Mouse (Mus musculus): Measurements from ENCODE around the gene Adamts18. TPM values are rescaled to one million over a fixed set of nuclear protein-coding genes. Genes with fewer than 3 reads are reported as not detected.
"Not testable (repeated sequence)": the region's sequence is repeated elsewhere in the genome, so short reads cannot be mapped to it uniquely, and the experiment has no call there.

Gene Adamts18
- polyA plus RNA-seq, 1 experiment from 2014 or later: 1.7 TPM

DNA sequence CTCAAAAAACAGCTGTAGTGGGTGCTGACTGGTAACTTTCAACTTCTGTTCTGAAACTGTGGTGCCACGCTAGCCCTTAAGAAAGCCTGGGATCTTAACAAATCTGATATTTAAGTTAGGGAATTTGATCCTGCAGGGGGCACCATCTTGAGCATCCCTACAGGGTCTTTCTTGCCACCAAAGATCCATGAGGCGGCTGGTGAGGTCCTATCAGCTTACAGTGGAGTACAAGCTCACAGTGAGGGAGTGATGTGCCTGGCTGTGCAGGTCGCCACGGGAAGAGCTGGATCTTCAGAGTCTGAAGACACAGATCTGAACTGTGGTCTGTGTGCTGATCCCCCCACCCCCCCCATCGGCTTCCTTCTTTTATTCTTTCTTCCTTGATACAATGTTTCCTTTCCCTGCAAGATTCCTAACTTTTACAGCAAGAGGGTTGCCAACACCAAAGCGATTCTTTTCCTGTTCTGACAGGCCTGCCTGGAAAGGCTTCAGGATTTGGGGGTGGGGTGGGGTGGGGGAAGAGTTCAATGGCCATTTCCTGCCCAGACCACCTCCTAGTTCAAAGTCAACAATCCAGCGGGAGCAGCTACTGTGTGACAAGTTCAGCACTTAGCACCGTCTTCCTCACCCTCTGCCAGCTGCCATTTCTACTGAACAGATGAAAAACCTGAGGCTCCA lies 11.5 kb downstream of the Adamts18 start:
- Histone ChIP-seq H3K9me3 (no peaks in the 10 kb centered on the region), H3K4me2 (no peak overlapping the region), H3K27me3 (no peaks in the 10 kb centered on the region), H3K27ac (no peak overlapping the region), H3K4me1 (replicated peaks) (0 out of 2 replicates have a peak, but pooled peaks cover 2% of the 10 kb centered on the region), H3K4me3 (no peak overlapping the region), H3K36me3 (no peaks in the 10 kb centered on the region), H3K9ac (no peak overlapping the region)
- no peak for ATAC-seq (ENCODE audit: low FRiP score)
- WGBS: 73% methylated on average over 8 of the region's 8 CpGs

DNA sequence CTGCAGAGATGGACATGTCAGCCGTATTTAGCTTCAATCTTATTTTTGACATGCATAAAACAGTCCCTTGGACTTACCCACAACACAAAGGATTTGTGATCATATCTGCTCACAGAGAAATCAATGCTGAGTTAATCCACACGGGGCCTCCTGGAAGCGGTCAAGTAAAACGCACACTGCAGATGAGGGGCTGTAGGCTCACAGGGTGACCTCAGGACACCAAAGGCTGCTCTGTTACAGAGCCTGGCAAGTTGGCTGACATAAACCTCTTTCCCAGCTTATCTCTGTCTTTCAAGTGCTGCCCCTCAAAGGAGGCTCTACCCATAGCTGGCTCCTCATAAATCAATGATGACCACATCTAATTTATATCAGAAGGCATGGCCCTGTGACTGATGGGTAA lies 14.9 kb downstream of the Adamts18 start:
- Histone ChIP-seq H3K4me2 (no peak overlapping the region), H3K4me1 (replicated peaks) (0 out of 2 replicates have a peak, but pooled peaks cover 2% of the 10 kb centered on the region), H3K9me3 (no peaks in the 10 kb centered on the region), H3K27me3 (no peaks in the 10 kb centered on the region), H3K4me3 (no peak overlapping the region), H3K36me3 (no peaks in the 10 kb centered on the region), H3K27ac (no peak overlapping the region), H3K9ac (no peak overlapping the region)
- WGBS: 74% methylated on average over 4 of the region's 4 CpGs
- no peak for ATAC-seq (ENCODE audit: low FRiP score)

DNA sequence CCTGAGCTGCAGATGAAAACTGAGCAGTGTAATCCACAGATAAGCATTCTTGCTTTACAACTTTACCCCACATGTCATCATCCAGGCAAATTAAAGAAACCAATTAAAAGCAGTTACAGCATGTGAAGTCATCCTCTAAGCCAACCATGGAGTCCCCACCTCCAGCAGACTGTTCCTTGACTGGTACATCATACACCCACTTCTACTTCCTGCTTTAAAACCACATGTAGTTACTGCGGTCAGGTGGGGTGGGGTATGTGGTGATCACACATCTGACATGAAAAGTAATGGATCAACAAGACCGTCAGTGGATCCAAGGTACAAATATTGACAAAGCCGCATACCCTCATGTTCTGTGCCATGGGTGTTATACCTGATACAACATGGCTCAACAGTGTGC lies 21.3 kb downstream of the Adamts18 start:
- 97% methylated on average over 3 of the region's 3 CpGs for WGBS
- Histone ChIP-seq H3K27ac (no peak overlapping the region), H3K27me3 (no peaks in the 10 kb centered on the region), H3K4me1 (replicated peaks) (no peaks in the 10 kb centered on the region), H3K9ac (no peak overlapping the region), H3K4me2 (no peak overlapping the region), H3K4me3 (no peak overlapping the region), H3K9me3 (no peaks in the 10 kb centered on the region), H3K36me3 (no peaks in the 10 kb centered on the region)
- no peak for ATAC-seq (ENCODE audit: low FRiP score)

DNA sequence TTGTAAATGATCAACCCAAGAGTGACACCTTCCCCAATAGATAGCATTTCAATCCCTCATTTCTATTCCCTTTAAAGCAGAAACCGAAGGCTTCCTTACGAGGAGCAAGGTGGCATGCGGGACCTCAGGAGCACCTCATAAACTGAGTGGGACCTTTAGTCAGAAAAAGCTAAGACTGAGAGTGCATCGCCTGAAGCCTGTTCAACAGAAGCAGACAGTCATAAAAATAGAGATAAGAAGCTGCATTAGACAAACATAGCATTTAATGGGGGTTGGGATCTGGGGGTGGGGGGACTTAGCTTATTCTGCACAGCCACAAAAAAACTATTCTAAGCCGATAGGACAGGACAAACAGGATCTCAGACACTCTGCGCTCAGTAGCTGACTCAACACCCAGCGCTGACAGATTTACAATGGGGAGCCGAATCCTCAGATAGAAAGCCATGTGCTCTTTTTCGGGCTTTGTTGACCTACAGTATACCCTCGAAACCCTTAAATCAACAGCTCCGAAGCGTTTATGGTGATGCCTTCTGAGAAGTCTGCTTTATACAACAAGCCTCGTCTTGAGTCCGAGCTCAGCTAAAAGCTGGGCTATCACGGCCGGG lies 27.5 kb downstream of the Adamts18 start:
- H3K27ac ChIP-seq: no peak overlapping the region
- no peaks in the 10 kb centered on the region for H3K4me1 ChIP-seq (replicated peaks)
- no peaks in the 10 kb centered on the region for H3K36me3 ChIP-seq
- no peak overlapping the region for H3K4me2 ChIP-seq
- no peaks in the 10 kb centered on the region for H3K9me3 ChIP-seq
- H3K9ac ChIP-seq: no peak overlapping the region
- 77% methylated on average over 16 of the region's 16 CpGs for WGBS
- ATAC-seq (ENCODE audit: low FRiP score): no peak
- no peaks in the 10 kb centered on the region for H3K27me3 ChIP-seq
- H3K4me3 ChIP-seq: no peak overlapping the region

DNA sequence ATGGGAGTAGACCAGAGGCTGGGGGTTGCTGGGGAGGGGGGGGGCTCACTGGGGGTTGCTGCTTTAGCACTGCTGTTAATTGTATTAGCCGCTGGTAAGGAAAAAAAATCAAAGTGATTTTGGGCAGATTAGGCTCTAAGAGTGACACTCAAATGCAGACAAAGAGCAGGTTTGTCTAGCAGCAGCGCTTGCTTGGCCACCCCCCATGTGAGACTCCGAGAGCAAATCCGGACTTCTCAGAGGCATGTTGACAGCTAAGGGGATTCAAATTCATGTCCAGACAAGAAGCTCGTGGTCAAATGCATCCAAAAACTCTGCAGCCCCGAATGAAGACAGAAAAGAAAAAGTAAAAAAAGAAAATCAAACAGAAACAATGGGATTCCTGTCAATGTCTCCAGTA lies 34.6 kb downstream of the Adamts18 start:
- H3K27ac ChIP-seq: no peak overlapping the region
- no peak overlapping the region for H3K9ac ChIP-seq
- H3K36me3 ChIP-seq: no peaks in the 10 kb centered on the region
- H3K27me3 ChIP-seq: no peaks in the 10 kb centered on the region
- H3K4me3 ChIP-seq: no peak overlapping the region
- 71% methylated on average over 6 of the region's 6 CpGs for WGBS
- no peak overlapping the region for H3K4me2 ChIP-seq
- no peaks in the 10 kb centered on the region for H3K9me3 ChIP-seq
- no peak for ATAC-seq (ENCODE audit: low FRiP score)
- H3K4me1 ChIP-seq (replicated peaks): peaks cover 4% of the 10 kb centered on the region; the same call in 1 of the 2 replicates

DNA sequence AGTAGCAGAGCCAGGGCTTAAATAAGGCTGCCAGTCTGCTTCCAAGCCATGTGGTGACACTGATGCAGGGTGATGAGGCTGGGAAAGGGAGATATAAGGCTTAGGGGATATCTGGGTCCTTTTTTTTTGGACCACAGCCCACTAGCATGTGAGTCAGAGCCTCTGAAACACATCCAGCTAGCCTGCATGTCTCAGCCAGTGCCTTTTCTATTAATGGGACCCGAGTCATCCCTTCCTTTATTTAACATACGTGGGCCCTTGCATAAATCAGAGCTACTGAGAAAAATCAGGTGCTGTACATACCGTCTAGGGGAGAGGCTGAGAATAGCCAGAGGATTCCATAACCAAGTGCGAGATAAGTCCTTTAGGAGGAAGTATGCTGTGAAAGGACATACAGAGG lies 37.0 kb downstream of the Adamts18 start:
- Histone ChIP-seq H3K36me3 (no peaks in the 10 kb centered on the region), H3K27me3 (no peaks in the 10 kb centered on the region), H3K4me3 (no peak overlapping the region), H3K4me1 (replicated peaks) (peaks cover 4% of the 10 kb centered on the region; the same call in 1 of the 2 replicates), H3K27ac (no peak overlapping the region), H3K4me2 (no peak overlapping the region), H3K9ac (no peak overlapping the region), H3K9me3 (no peaks in the 10 kb centered on the region)
- WGBS: 86% methylated on average over 4 of the region's 4 CpGs
- no peak for ATAC-seq (ENCODE audit: low FRiP score)

DNA sequence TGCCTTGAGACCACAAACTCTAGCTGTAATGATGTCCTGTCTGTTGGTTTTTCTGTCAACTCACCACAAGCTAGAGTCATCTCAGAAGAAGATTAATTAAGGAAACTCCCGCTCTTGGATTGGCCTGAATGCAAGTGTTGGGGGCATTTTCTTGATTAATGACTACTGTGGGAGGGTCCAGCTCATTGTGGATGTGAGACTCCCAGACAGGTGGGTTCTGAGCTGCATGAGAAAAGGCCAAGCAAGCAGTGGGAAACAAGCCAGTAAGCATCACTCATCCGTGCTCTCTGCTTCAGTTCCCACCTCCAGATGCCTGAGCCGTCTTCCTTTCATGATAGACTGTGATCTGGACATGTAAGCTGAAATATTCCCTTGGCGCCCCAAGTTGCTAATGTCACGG lies 38.6 kb downstream of the Adamts18 start:
- no peak for ATAC-seq (ENCODE audit: low FRiP score)
- H3K9ac ChIP-seq: no peak overlapping the region
- H3K4me2 ChIP-seq: no peak overlapping the region
- H3K36me3 ChIP-seq: no peaks in the 10 kb centered on the region
- H3K27me3 ChIP-seq: no peaks in the 10 kb centered on the region
- peaks cover 4% of the 10 kb centered on the region; the same call in 1 of the 2 replicates for H3K4me1 ChIP-seq (replicated peaks)
- H3K4me3 ChIP-seq: no peak overlapping the region
- no peak overlapping the region for H3K27ac ChIP-seq
- H3K9me3 ChIP-seq: no peaks in the 10 kb centered on the region
- WGBS: 68% methylated on average over 5 of the region's 5 CpGs

DNA sequence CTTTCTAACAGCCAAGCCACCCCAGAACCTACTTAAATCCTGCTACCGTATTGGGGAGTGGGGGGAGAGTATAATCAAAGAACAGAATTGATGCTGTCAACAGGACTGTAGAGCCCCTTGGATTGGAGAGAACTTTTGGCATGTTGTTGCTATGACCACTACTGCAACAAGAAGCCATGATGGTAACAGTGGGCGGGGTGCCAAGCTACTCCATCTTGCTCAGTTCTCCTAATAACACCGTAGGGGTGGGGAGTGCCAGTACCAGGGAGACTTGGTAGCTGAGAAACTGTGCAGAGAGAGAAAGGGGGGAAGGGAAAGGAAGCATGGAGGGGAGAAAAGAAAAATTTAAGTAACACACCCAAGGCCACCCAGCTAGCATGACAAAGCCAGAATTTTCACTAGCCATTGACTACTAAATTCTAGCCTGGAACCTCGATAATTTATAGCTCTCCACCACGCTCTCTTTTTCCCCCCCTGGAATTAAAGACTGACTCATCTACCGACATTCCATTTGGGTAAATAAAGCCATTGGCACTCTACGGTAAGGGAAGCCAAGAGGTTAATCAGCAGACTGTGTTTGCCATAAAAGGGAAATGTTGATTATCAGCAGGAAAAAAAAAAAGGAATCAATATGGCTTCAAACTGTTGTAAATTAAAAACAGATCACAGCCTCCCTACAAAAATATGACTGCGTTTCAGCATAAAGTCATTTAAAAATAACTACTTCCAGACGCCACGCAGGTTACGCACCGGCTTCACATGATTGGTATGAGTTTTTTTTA lies 44.5 kb downstream of the Adamts18 start:
- H3K4me3 ChIP-seq: no peak overlapping the region
- H3K36me3 ChIP-seq: no peaks in the 10 kb centered on the region
- WGBS: 80% methylated on average over 12 of the region's 12 CpGs
- H3K9ac ChIP-seq: no peak overlapping the region
- no peaks in the 10 kb centered on the region for H3K27me3 ChIP-seq
- H3K9me3 ChIP-seq: no peaks in the 10 kb centered on the region
- H3K27ac ChIP-seq: no peak overlapping the region
- no peak for ATAC-seq (ENCODE audit: low FRiP score)
- H3K4me2 ChIP-seq: no peak overlapping the region
- H3K4me1 ChIP-seq (replicated peaks): no peaks in the 10 kb centered on the region

DNA sequence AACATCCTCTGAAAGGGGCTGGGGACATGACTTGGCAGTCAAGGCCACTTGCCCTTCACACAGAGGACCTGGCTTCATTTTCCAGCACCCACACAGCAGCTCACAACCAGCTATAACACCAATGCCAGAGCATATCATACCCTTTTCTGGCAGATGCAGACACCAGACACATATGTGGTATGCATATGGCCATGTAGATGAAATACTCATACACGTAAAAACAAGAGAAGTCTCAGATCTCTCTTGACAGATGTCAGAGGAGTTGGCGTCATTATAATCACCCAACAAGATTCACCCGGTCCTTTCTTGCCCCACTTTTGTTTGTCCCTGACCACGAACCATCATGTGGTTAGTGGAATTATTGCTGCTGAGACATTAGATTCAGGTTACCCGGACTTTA lies 47.0 kb downstream of the Adamts18 start:
- ATAC-seq (ENCODE audit: low FRiP score): no peak
- H3K36me3 ChIP-seq: no peaks in the 10 kb centered on the region
- H3K27me3 ChIP-seq: no peaks in the 10 kb centered on the region
- H3K27ac ChIP-seq: no peak overlapping the region
- H3K4me3 ChIP-seq: no peak overlapping the region
- no peak overlapping the region for H3K4me2 ChIP-seq
- no peak overlapping the region for H3K9ac ChIP-seq
- WGBS: 76% methylated on average over 5 of the region's 5 CpGs
- H3K4me1 ChIP-seq (replicated peaks): no peaks in the 10 kb centered on the region
- H3K9me3 ChIP-seq: no peaks in the 10 kb centered on the region

DNA sequence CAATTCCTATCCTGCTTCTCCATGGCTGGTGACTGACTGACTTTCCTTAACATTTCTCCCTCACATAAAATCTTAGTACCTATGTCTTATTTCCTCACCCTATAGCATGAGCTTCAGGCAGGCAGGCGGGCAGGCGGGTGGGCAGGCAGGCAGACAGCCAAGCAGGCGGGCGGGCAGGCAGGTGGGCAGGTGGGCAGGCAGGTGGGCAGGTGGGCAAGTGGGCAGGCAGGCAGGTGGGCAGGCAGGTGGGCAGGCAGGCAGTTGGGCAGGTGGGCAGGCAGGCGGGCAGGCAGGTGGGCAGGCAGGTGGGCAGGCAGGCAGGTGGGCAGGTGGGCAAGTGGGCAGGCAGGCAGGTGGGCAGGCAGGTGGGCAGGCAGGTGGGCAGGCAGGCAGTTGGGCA lies 48.0 kb downstream of the Adamts18 start:
- ATAC-seq (ENCODE audit: low FRiP score); H3K4me2 ChIP-seq; H3K9ac ChIP-seq; H3K4me1 ChIP-seq (replicated peaks); H3K36me3 ChIP-seq; H3K4me3 ChIP-seq; H3K27me3 ChIP-seq; H3K27ac ChIP-seq; H3K9me3 ChIP-seq: not testable (repeated sequence)
- WGBS: no CpG with 5 or more reads among the region's 5 CpGs

DNA sequence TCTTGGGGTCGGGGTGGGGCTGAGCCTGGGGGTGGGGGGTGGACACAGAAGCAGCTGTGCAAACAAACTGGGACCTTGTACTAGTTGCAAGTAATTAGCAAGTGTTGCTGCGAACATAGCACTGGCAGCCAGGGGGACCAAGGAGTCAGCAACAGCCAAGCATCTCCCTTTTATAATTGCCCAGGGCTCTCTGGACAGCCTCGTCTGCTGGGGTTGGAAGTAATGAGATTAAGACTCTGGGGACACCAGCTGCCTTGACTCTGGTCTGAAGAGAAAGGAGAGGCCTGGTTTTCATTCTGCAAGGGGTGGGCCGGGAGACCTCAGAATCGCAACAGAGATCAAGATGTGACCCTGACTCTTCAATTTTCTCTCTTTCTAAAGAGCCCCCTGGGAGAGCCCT lies 49.0 kb downstream of the Adamts18 start:
- WGBS: no CpG with 5 or more reads among the region's 5 CpGs
- H3K27ac ChIP-seq: no peak overlapping the region
- H3K9me3 ChIP-seq: no peaks in the 10 kb centered on the region
- H3K27me3 ChIP-seq: no peaks in the 10 kb centered on the region
- H3K4me3 ChIP-seq: no peak overlapping the region
- no peak overlapping the region for H3K4me2 ChIP-seq
- no peak for ATAC-seq (ENCODE audit: low FRiP score)
- H3K9ac ChIP-seq: no peak overlapping the region
- no peaks in the 10 kb centered on the region for H3K36me3 ChIP-seq
- no peaks in the 10 kb centered on the region for H3K4me1 ChIP-seq (replicated peaks)

DNA sequence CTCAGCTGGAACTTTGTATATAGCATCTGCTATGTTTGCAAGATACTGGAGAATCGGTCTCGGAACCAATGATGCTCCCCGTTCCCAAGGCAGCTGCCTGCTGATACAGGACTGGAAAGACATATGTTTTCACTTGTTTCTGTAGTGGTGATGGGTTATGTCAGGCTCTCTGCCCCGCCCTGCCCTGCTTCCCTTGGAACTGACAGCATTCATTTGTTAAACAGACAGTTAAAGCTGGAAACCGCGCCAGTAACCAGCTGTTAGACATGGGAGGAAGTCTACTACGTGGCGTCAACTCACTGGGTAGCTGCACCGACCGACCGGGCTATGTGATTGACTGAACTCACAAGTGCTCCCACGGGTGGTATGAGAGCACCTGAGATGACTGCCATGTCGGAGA lies 56.7 kb downstream of the Adamts18 start:
- WGBS: no CpG with 5 or more reads among the region's 13 CpGs
- no peak overlapping the region for H3K9ac ChIP-seq
- H3K9me3 ChIP-seq: no peaks in the 10 kb centered on the region
- no peak for ATAC-seq (ENCODE audit: low FRiP score)
- H3K4me1 ChIP-seq (replicated peaks): no peaks in the 10 kb centered on the region
- no peaks in the 10 kb centered on the region for H3K27me3 ChIP-seq
- H3K4me3 ChIP-seq: no peak overlapping the region
- no peaks in the 10 kb centered on the region for H3K36me3 ChIP-seq
- H3K27ac ChIP-seq: no peak overlapping the region
- no peak overlapping the region for H3K4me2 ChIP-seq
